Mouse (Mus musculus): ENCODE measurements at regions not wholly inside any gene's neighbourhood (a gene's known extent, or its start where the extent isn't known, plus 50 kb on each side); places are given as distances from the start of the nearest gene placed in this dataset.
A peak's percentile ranks its signal among the peaks of the same experiment; 100 is the strongest.

- no peak for DNase-seq
Observed at GRCm38 (mm10) chr8:12504240-12504639, 68.6 kb upstream of the Spaca7 start.

- DNase-seq: no peak
Observed at GRCm38 (mm10) chr8:12504777-12505176, 68.1 kb upstream of the Spaca7 start.

GRCm38 (mm10) chr8:12510233-12510632, 62.6 kb upstream of the Spaca7 start:
- no peak for DNase-seq

- no peak for DNase-seq
Observed at GRCm38 (mm10) chr8:12513042-12513441, 59.8 kb upstream of the Spaca7 start.

GRCm38 (mm10) chr8:12514138-12514537, 58.7 kb upstream of the Spaca7 start:
- peak; percentile 26 to 35 for DNase-seq

- no peak for DNase-seq
Observed at GRCm38 (mm10) chr8:12521636-12522035, 51.2 kb upstream of the Spaca7 start.

Measured in lung, adult 18-20 months (tissue).